Mouse (Mus musculus): ENCODE results near the gene Cdc42bpa. TPM values are rescaled to one million over a fixed set of nuclear protein-coding genes. Genes with fewer than 3 reads are reported as not detected.

The Cdc42bpa gene
- total and polyA plus RNA-seq, 2 experiments from 2014 or later = 8.3 to 25.8 TPM

- no peak for ATAC-seq (ENCODE audit: insufficient read depth, low read depth)
Observed at GRCm38 (mm10) chr1:180197956-180198355, 237.7 kb downstream of the Cdc42bpa start.

GRCm38 (mm10) chr1:180198959-180199714 lies 238.9 kb downstream of the Cdc42bpa start, which contains the start of gene Coq8a:
Coq8a (minus strand) TSS chr1:180199602.
- H3K4me1 ChIP-seq (ENCODE audit: control insufficient read depth, insufficient read depth) = peaks cover 2% of the 10 kb centered on the region; the same call in 1 of the 2 replicates
- no peaks in the 10 kb centered on the region for H3K27me3 ChIP-seq (ENCODE audit: control insufficient read depth, insufficient read depth, low read length)
- DNase-seq (ENCODE audit: low spot score) (no peak), ATAC-seq (ENCODE audit: insufficient read depth, low read depth) (no peak)
- whole genome bisulfite sequencing = 48% methylated on average over 4 of the region's 4 CpGs
- H3K4me3 ChIP-seq (ENCODE audit: low read depth, low read length) = no peak within 1 kb of the TSS
- H3K9ac ChIP-seq (replicated peaks; ENCODE audit: low read depth, low read length) = no peak within 1 kb of the TSS
- 0 out of 2 replicates have a peak, but pooled peaks cover 1% of the 10 kb centered on the region for H3K9me3 ChIP-seq (replicated peaks; ENCODE audit: control insufficient read depth, low read length)
- H3K36me3 ChIP-seq (replicated peaks; ENCODE audit: control insufficient read depth, insufficient read depth, low read length) = no peaks in the 10 kb centered on the region
- TF ChIP-seq CTCF (IDR thresholded peaks at IDR 0.05; ENCODE audit: low read depth) = no peak
- H3K27ac ChIP-seq (ENCODE audit: low read depth) = no peak within 1 kb of the TSS
- H3K4me2 ChIP-seq (ENCODE audit: low read depth, low read length) = no peak within 1 kb of the TSS

More at GRCm38 (mm10) chr1:180197956-180198355, 237.7 kb downstream of the Cdc42bpa start:
- WGBS = 82% methylated on average over 3 of the region's 3 CpGs
- peaks cover 2% of the 10 kb centered on the region; the same call in 1 of the 2 replicates for H3K4me1 ChIP-seq (ENCODE audit: control insufficient read depth, insufficient read depth)
- no peak overlapping the region for H3K4me2 ChIP-seq (ENCODE audit: low read depth, low read length)
- H3K9ac ChIP-seq (replicated peaks; ENCODE audit: low read depth, low read length) = no peak overlapping the region
- no peaks in the 10 kb centered on the region for H3K27me3 ChIP-seq (ENCODE audit: control insufficient read depth, insufficient read depth, low read length)
- H3K9me3 ChIP-seq (replicated peaks; ENCODE audit: control insufficient read depth, low read length) = no peaks in the 10 kb centered on the region
- no peak for DNase-seq (ENCODE audit: low spot score)
- H3K27ac ChIP-seq (ENCODE audit: low read depth) = no peak overlapping the region
- TF ChIP-seq EP300 (IDR thresholded peaks at IDR 0.05; ENCODE audit: low read depth) = no peak
- no peak for TF ChIP-seq CTCF (IDR thresholded peaks at IDR 0.05; ENCODE audit: low read depth)
- no peak overlapping the region for H3K4me3 ChIP-seq (ENCODE audit: low read depth, low read length)
- no peaks in the 10 kb centered on the region for H3K36me3 ChIP-seq (replicated peaks; ENCODE audit: control insufficient read depth, insufficient read depth, low read length)

- Histone ChIP-seq H3K4me1 (ENCODE audit: control insufficient read depth, insufficient read depth) (peaks cover 2% of the 10 kb centered on the region; the same call in 1 of the 2 replicates), H3K4me3 (ENCODE audit: low read depth, low read length) (no peak overlapping the region), H3K36me3 (replicated peaks; ENCODE audit: control insufficient read depth, insufficient read depth, low read length) (no peaks in the 10 kb centered on the region), H3K4me2 (ENCODE audit: low read depth, low read length) (no peak overlapping the region), H3K9me3 (replicated peaks; ENCODE audit: control insufficient read depth, low read length) (0 out of 2 replicates have a peak, but pooled peaks cover 7% of the 10 kb centered on the region), H3K27me3 (ENCODE audit: control insufficient read depth, insufficient read depth, low read length) (no peaks in the 10 kb centered on the region), H3K27ac (ENCODE audit: low read depth) (no peak overlapping the region), H3K9ac (replicated peaks; ENCODE audit: low read depth, low read length) (no peak overlapping the region)
- no peak for DNase-seq (ENCODE audit: low spot score)
- no peak for TF ChIP-seq EP300 (IDR thresholded peaks at IDR 0.05; ENCODE audit: low read depth)
- TF ChIP-seq CTCF (IDR thresholded peaks at IDR 0.05; ENCODE audit: low read depth) = no peak
- 52% methylated on average over 4 of the region's 4 CpGs for WGBS
- no peak for ATAC-seq (ENCODE audit: insufficient read depth, low read depth)
Observed at GRCm38 (mm10) chr1:180199715-180200050, 239.4 kb downstream of the Cdc42bpa start.

- no peak overlapping the region for H3K27ac ChIP-seq (ENCODE audit: low read depth)
- ATAC-seq (ENCODE audit: insufficient read depth, low read depth) (no peak), DNase-seq (ENCODE audit: low spot score) (no peak)
- H3K9ac ChIP-seq (replicated peaks; ENCODE audit: low read depth, low read length) = no peak overlapping the region
- 67% methylated on average over 5 of the region's 5 CpGs for WGBS
- no peaks in the 10 kb centered on the region for H3K27me3 ChIP-seq (ENCODE audit: control insufficient read depth, insufficient read depth, low read length)
- H3K4me1 ChIP-seq (ENCODE audit: control insufficient read depth, insufficient read depth) = peaks cover 2% of the 10 kb centered on the region; the same call in 1 of the 2 replicates
- no peak overlapping the region for H3K4me3 ChIP-seq (ENCODE audit: low read depth, low read length)
- H3K4me2 ChIP-seq (ENCODE audit: low read depth, low read length) = no peak overlapping the region
- no peaks in the 10 kb centered on the region for H3K36me3 ChIP-seq (replicated peaks; ENCODE audit: control insufficient read depth, insufficient read depth, low read length)
- H3K9me3 ChIP-seq (replicated peaks; ENCODE audit: control insufficient read depth, low read length) = 0 out of 2 replicates have a peak, but pooled peaks cover 13% of the 10 kb centered on the region
- no peak for TF ChIP-seq EP300 (IDR thresholded peaks at IDR 0.05; ENCODE audit: low read depth)
- no peak for TF ChIP-seq CTCF (IDR thresholded peaks at IDR 0.05; ENCODE audit: low read depth)
Observed at GRCm38 (mm10) chr1:180200722-180201121, 240.4 kb downstream of the Cdc42bpa start.

- Histone ChIP-seq H3K4me2 (ENCODE audit: low read depth, low read length) (no peak overlapping the region), H3K27me3 (ENCODE audit: control insufficient read depth, insufficient read depth, low read length) (no peaks in the 10 kb centered on the region), H3K4me1 (ENCODE audit: control insufficient read depth, insufficient read depth) (peaks cover 16% of the 10 kb centered on the region), H3K36me3 (replicated peaks; ENCODE audit: control insufficient read depth, insufficient read depth, low read length) (no peaks in the 10 kb centered on the region), H3K4me3 (ENCODE audit: low read depth, low read length) (no peak overlapping the region), H3K9me3 (replicated peaks; ENCODE audit: control insufficient read depth, low read length) (0 out of 2 replicates have a peak, but pooled peaks cover 13% of the 10 kb centered on the region), H3K27ac (ENCODE audit: low read depth) (no peak overlapping the region), H3K9ac (replicated peaks; ENCODE audit: low read depth, low read length) (no peak overlapping the region)
- no peak for DNase-seq (ENCODE audit: low spot score)
- TF ChIP-seq EP300 (IDR thresholded peaks at IDR 0.05; ENCODE audit: low read depth) = no peak
- TF ChIP-seq CTCF (IDR thresholded peaks at IDR 0.05; ENCODE audit: low read depth) = no peak
- 71% methylated on average over 3 of the region's 3 CpGs for WGBS
- no peak for ATAC-seq (ENCODE audit: insufficient read depth, low read depth)
Observed at GRCm38 (mm10) chr1:180208370-180208769, 248.1 kb downstream of the Cdc42bpa start.
